Mouse (Mus musculus): Measurements from ENCODE around the gene Slc12a4.

Slc12a4 gene

GRCm38 (mm10) chr8:105971019-105971720, 5.3 kb upstream of the Slc12a4 start:
- no peak for DNase-seq (ENCODE audit: inconsistent age in 2 of 2, low spot score in 1 of 2)

- DNase-seq (ENCODE audit: inconsistent age in 2 of 2, low spot score in 1 of 2) = no peak
Observed at GRCm38 (mm10) chr8:105969367-105969766, 3.5 kb upstream of the Slc12a4 start.

GRCm38 (mm10) chr8:105966692-105967311, 905 bp upstream of the Slc12a4 start:
- DNase-seq (ENCODE audit: inconsistent age in 2 of 2, low spot score in 1 of 2) = peak in 1 of 2 experiments; percentile 66

DNA sequence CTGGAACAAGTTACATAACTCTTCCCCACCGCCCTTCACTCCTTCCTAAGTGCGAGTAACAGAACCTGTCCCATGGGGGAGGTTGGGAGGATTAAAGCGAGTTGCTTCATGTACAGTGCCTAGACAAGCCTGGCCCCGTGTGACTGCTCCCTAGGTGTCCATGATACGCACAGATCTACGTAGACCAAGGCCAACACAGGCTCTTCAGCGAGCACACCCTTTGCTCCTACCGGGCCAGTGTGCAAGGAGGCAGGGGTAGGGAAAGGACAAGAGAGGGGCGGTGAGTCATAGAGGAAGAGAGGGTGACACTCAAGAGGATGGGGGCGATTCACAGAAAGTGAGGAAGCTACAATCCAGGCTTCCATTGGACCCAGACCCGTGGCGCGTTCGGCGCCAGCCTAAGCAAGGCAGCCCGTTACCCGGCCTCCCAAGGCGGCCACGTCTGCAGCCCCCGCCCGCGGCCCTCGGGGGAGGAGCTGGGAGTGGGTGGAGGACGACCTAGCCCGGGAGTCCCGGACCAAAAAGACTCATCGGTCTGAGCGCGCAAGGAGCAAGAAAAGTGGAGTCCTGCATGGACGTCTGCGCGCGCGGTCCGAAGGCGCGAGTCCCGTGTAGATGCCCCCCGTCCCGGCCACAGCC, 512 bp downstream of the Slc12a4 start:
- peak; percentile 75 to 88 for DNase-seq (ENCODE audit: inconsistent age in 2 of 2, low spot score in 1 of 2)

- DNase-seq (ENCODE audit: inconsistent age in 2 of 2, low spot score in 1 of 2) = no peak
Observed at GRCm38 (mm10) chr8:105964506-105965265, 1.2 kb downstream of the Slc12a4 start.

GRCm38 (mm10) chr8:105961536-105961935, 4.4 kb downstream of the Slc12a4 start:
- DNase-seq (ENCODE audit: inconsistent age in 2 of 2, low spot score in 1 of 2) = peak in 1 of 2 experiments; percentile 28

- no peak for DNase-seq (ENCODE audit: inconsistent age in 2 of 2, low spot score in 1 of 2)
Observed at GRCm38 (mm10) chr8:105961101-105961500, 4.8 kb downstream of the Slc12a4 start.

- peak in 1 of 2 experiments; percentile 47 for DNase-seq (ENCODE audit: inconsistent age in 2 of 2, low spot score in 1 of 2)
Observed at GRCm38 (mm10) chr8:105959350-105959749, 6.5 kb downstream of the Slc12a4 start.

DNA sequence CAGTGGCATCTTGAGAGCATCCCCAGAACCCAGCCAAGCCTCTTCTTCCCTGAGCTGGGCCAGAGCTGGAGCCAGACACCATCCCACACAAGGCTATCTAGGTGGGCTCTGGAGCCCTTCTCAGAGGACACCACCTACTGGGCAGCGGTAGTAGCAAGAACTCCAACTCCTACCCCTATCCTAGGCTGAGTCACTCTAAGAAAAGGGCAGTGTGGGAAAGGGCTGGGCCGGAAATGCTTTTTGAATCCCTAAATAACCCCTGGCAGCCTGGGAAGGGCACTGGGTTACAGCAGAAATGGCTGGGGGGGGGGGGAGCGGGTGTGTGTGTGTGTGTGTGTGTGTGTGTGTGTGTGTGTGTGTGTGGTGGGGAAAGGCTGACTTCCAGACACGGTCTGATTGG, 8.1 kb downstream of the Slc12a4 start:
- peak; percentile 70 to 80 for DNase-seq (ENCODE audit: inconsistent age in 2 of 2, low spot score in 1 of 2)

DNA sequence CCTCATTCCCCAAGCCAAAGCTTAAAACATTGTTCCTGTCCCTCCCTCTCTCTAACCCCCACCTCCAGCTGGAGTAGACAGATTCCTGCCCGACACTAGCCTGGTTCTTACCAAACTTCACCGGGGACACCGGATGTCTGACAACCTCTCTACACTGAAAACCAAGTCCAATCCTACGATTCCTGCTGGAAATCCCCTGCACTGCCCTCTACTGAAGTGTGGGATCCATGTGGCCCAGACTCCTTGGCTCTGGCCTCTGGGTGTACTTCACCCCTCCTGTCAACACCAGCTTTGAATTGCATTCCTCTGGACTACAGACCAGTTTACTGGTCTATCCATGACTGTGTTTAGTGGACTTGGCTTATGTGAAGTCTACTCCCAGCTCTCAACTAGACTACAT, 9.3 kb downstream of the Slc12a4 start:
- DNase-seq (ENCODE audit: inconsistent age in 2 of 2, low spot score in 1 of 2) = peak in 1 of 2 experiments; percentile 24

- DNase-seq (ENCODE audit: inconsistent age in 2 of 2, low spot score in 1 of 2) = peak in 1 of 2 experiments; percentile 43
Observed at GRCm38 (mm10) chr8:105951057-105951659, 14.7 kb downstream of the Slc12a4 start.

DNA sequence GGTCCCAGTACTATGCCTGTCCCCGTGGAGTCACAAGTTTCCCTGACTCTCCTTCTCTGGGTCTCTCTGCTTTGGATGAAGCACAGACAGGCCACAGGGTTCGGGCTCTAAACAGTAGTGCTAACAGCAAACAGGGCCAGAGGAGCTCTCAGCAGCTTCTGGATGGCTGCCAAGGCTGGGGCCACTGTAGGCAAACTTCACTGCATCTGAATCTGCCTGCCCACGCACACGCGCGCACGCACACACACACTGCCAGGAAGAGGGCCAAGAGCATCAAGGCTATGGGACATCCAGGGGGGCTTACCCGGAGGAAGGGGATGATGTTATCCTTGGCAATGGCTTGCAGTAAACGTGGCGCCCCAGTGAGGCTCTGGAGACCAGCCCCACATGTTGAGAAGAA, 16.5 kb downstream of the Slc12a4 start:
- DNase-seq (ENCODE audit: inconsistent age in 2 of 2, low spot score in 1 of 2) = peak in 1 of 2 experiments; percentile 65

- DNase-seq (ENCODE audit: inconsistent age in 2 of 2, low spot score in 1 of 2) = no peak
Observed at GRCm38 (mm10) chr8:105943321-105943739, 22.6 kb downstream of the Slc12a4 start, which contains the start of gene Lcat. Gene Lcat (minus strand): TSS chr8:105943382.

DNA sequence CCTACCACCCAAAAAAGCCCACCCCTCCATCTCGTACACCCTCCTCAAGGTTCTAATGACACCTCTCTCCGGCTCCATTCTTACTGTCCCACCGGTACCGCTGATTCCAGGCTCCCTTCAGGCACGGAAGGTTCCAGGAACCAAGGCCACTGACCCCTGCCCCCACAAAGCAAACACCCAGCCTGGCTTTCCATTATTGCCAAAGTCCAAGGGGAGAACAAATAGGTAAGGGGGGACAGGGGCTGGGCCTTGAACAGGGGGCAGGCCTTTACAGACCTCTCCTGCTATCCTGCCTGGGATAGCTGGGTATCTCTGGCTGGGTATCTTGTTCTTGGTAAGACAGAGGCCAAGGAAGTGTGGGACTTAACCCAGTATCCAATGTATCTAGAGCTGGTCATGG, 23.4 kb downstream of the Slc12a4 start:
- no peak for DNase-seq (ENCODE audit: inconsistent age in 2 of 2, low spot score in 1 of 2)

- no peak for DNase-seq (ENCODE audit: inconsistent age in 2 of 2, low spot score in 1 of 2)
Observed at GRCm38 (mm10) chr8:105942026-105942425, 23.9 kb downstream of the Slc12a4 start.

DNA sequence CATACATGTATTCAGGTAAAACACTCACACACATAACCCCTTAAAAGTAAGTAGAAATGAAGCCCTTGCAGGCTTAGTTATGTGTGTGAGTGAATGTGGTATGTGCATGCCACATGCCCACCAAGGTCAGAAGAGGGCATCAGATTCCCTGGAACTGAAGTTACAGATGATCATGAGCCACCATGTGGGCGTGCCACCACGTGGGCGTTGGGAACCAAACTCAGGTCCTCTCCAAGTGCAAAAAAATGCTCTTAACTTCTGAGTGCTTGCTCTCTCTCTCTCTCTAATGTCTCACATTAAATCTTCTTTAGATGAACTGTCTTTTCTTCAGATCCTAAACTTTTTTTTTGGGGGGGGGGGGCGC, 27.6 kb downstream of the Slc12a4 start, which contains the start of gene Psmb10:
TSS of gene Psmb10 (minus strand) at position 139 of the 364 bp plus-strand sequence.
- peak; percentile 55 to 89 for DNase-seq (ENCODE audit: inconsistent age in 2 of 2, low spot score in 1 of 2)

DNA sequence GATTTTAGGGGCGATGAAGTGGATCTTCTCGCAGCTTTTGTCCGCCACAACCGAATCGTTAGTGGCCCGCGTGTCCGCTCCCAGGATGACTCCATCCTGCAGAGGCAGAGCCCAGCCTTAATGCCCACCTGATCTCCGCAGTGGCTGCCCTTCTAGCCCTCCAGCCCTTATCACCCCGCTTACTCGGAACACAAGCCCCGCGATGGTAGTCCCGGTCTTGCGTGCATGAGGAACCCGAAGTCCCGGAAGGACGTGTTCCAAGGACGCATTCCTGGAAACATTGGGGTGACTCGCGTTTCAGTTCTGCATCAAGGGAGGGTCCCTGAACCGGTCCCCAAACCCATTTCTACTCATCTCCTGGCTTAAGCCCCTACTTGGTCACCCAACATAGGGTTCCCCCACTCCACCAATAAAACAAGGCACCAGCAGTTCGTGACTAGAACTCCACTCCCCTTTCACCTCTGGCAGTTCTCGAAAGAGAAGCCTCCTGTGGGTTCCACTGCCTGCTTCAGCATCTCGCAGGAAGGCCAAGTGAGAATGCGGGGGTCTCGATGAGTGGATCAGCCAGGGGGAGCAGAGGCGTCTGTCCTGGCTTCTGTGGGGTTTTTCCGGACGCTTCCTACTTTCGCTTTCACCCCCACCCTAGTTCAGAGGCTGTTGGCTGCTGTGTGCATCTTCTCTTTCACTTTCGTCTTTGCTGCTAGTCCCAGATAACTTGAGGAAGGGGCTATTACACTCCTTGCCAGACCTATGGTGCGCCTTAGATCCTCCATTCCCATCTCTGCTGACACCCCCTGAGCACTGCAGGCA, 28.2 kb downstream of the Slc12a4 start:
- peak; percentile 75 to 93 for DNase-seq (ENCODE audit: inconsistent age in 2 of 2, low spot score in 1 of 2)

GRCm38 (mm10) chr8:105936866-105937475, 28.9 kb downstream of the Slc12a4 start:
- peak; percentile 95 to 97 for DNase-seq (ENCODE audit: inconsistent age in 2 of 2, low spot score in 1 of 2)

- peak in 1 of 2 experiments; percentile 35 for DNase-seq (ENCODE audit: inconsistent age in 2 of 2, low spot score in 1 of 2)
Observed at GRCm38 (mm10) chr8:105935863-105936603, 29.9 kb downstream of the Slc12a4 start.

Measured in adrenal gland, adult (tissue).